ENCODE assay signal across 8 mouse cellular contexts in genomic region chr12:80730567-80730966, GRCm38 (mm10). TPM values are rescaled to one million over a fixed set of nuclear protein-coding genes. Genes with fewer than 3 reads are reported as not detected.
DNase-seq lines count a peak whose midpoint lies in the region; ATAC-seq lines count a peak whose summit lies in the region.

No protein-coding gene starts in this region.

- no peak overlapping the region for H3K9ac ChIP-seq in limb, embryonic 13.5 days
- no peak overlapping the region for H3K9ac ChIP-seq in midbrain, embryonic 16.5 days (ENCODE audit: low read depth, low read length)

- peak; percentile 85 for ATAC-seq in limb, embryonic 13.5 days (ENCODE audit: low FRiP score, low read depth)
- peak; percentile 83 for ATAC-seq in midbrain, embryonic 16.5 days

- H3K4me2 ChIP-seq in limb, embryonic 13.5 days (replicated peaks) = peak overlapping the region; percentile 35; the same call in 1 of the 2 replicates
- H3K4me2 ChIP-seq in midbrain, embryonic 16.5 days (ENCODE audit: low read length) = peak overlapping the region; percentile 32; the same call in 1 of the 2 replicates

- H3K27ac ChIP-seq in heart, embryonic 10.5 days = no peak overlapping the region
- H3K27ac ChIP-seq in limb, embryonic 13.5 days = no peak overlapping the region
- peak overlapping the region; percentile 61; the same call in 1 of the 2 replicates for H3K27ac ChIP-seq in midbrain, embryonic 16.5 days (ENCODE audit: low read length)

- no peaks in the 10 kb centered on the region for H3K9me3 ChIP-seq in heart, embryonic 10.5 days
- no peaks in the 10 kb centered on the region for H3K9me3 ChIP-seq in limb, embryonic 13.5 days
- no peaks in the 10 kb centered on the region for H3K9me3 ChIP-seq in midbrain, embryonic 16.5 days (replicated peaks; ENCODE audit: control insufficient read depth, low read length, poor library complexity, severe bottlenecking)

- peak; percentile 31 to 42 for DNase-seq in heart, adult 18-20 months
- no peak for DNase-seq in heart, postnatal 25 days (ENCODE audit: low spot score)
- peak; percentile 86 for DNase-seq in embryo, embryonic 10 days (ENCODE audit: low spot score)
- peak; percentile 88 for DNase-seq in heart, embryonic 10.5 days (ENCODE audit: low spot score)
- DNase-seq in kidney, adult 9 months = peak; percentile 37
- peak; percentile 60 for DNase-seq in thymus, postnatal 4 days

- H3K4me3 ChIP-seq in heart, embryonic 10.5 days = peak overlapping the region; percentile 23; the same call in 1 of the 2 replicates
- H3K4me3 ChIP-seq in limb, embryonic 13.5 days = no peak overlapping the region
- H3K4me3 ChIP-seq in midbrain, embryonic 16.5 days (ENCODE audit: low read depth, low read length) = no peak overlapping the region

- intact Hi-C loops in heart, postnatal 25 days (cut with DNase I) = no loop called here

- 5% methylated on average over 9 of the region's 9 CpGs for WGBS in heart, embryonic 10.5 days
- 10% methylated on average over 9 of the region's 9 CpGs for WGBS in limb, embryonic 13.5 days
- WGBS in midbrain, embryonic 16.5 days = 4% methylated on average over 9 of the region's 9 CpGs

- no peaks in the 10 kb centered on the region for H3K36me3 ChIP-seq in heart, embryonic 10.5 days
- no peaks in the 10 kb centered on the region for H3K36me3 ChIP-seq in limb, embryonic 13.5 days
- no peaks in the 10 kb centered on the region for H3K36me3 ChIP-seq in midbrain, embryonic 16.5 days (ENCODE audit: control insufficient read depth, insufficient read depth, low read length)

- peaks cover 11% of the 10 kb centered on the region; the same call in 1 of the 2 replicates for H3K27me3 ChIP-seq in heart, embryonic 10.5 days (ENCODE audit: insufficient read depth, poor library complexity, severe bottlenecking)
- peaks cover 3% of the 10 kb centered on the region; the same call in 1 of the 2 replicates for H3K27me3 ChIP-seq in limb, embryonic 13.5 days
- no peaks in the 10 kb centered on the region for H3K27me3 ChIP-seq in midbrain, embryonic 16.5 days (ENCODE audit: control insufficient read depth, insufficient read depth, low read depth, low read length)

- H3K4me1 ChIP-seq in heart, embryonic 10.5 days = no peaks in the 10 kb centered on the region
- no peaks in the 10 kb centered on the region for H3K4me1 ChIP-seq in limb, embryonic 13.5 days
- H3K4me1 ChIP-seq in midbrain, embryonic 16.5 days (ENCODE audit: control insufficient read depth, insufficient read depth, low read length) = peaks cover 4% of the 10 kb centered on the region; the same call in 1 of the 2 replicates

RNA-seq across cellular contexts. Expression of gene Ccdc177, which starts 29.9 kb away (rescaled TPM):
- total RNA-seq in heart, adult 18-20 months (2021) = under 1 TPM in 1 of 2 experiments, not detected in 1; 0.05 TPM
- total RNA-seq in heart, postnatal 25 days (2021) = under 1 TPM; 0.06 to 0.08 TPM
- polyA plus RNA-seq in heart, embryonic 10.5 days (2016; fragmentation: Nextera tagmentation; extraction: Ambion mirVana) = 0.03 TPM in 1 of 2 replicates, not detected in the other
- polyA plus RNA-seq in limb, embryonic 13.5 days (2015; fragmentation: Nextera tagmentation; extraction: Ambion mirVana) = 0.06 and 0.14 TPM in 2 replicates
- 3.8 and 3.9 TPM in 2 replicates for polyA plus RNA-seq in midbrain, embryonic 16.5 days (2015; fragmentation: Nextera tagmentation; extraction: Ambion mirVana)

RNA-seq across cellular contexts. Expression of gene Plekhd1, which starts 38.2 kb away (rescaled TPM):
- total RNA-seq in heart, adult 18-20 months (2021) = under 1 TPM in 1 of 2 experiments, not detected in 1; 0.20 TPM
- total RNA-seq in heart, postnatal 25 days (2021) = not detected
- polyA plus RNA-seq in heart, embryonic 10.5 days (2016; fragmentation: Nextera tagmentation; extraction: Ambion mirVana) = 0.38 and 0.63 TPM in 2 replicates
- polyA plus RNA-seq in limb, embryonic 13.5 days (2015; fragmentation: Nextera tagmentation; extraction: Ambion mirVana) = 0.10 and 0.11 TPM in 2 replicates
- polyA plus RNA-seq in midbrain, embryonic 16.5 days (2015; fragmentation: Nextera tagmentation; extraction: Ambion mirVana) = 3.0 and 3.9 TPM in 2 replicates

RNA-seq across cellular contexts. Expression of gene Susd6, which starts 59.7 kb away (rescaled TPM):
- total RNA-seq in heart, adult 18-20 months (2021) = 10 to 100 TPM; 68.3 to 71.9 TPM
- 10 to 100 TPM; 62.5 to 69.1 TPM for total RNA-seq in heart, postnatal 25 days (2021)
- 14.9 and 16.5 TPM in 2 replicates for polyA plus RNA-seq in heart, embryonic 10.5 days (2016; fragmentation: Nextera tagmentation; extraction: Ambion mirVana)
- 14.3 and 15.7 TPM in 2 replicates for polyA plus RNA-seq in limb, embryonic 13.5 days (2015; fragmentation: Nextera tagmentation; extraction: Ambion mirVana)
- polyA plus RNA-seq in midbrain, embryonic 16.5 days (2015; fragmentation: Nextera tagmentation; extraction: Ambion mirVana) = 10.4 and 11.0 TPM in 2 replicates
